Mouse (Mus musculus) regulatory T cell (primary cell): ENCODE results near the gene Cnnm2.

Experiments
- in situ Hi-C: fragments of 300-600 bp; cut with MboI, MseI; formaldehyde crosslinking; loops from one replicate; pipeline ENCODE4 v1.15.1; 2025; ENCODE audit warnings: high pct_unique_total_duplicates

Gene Cnnm2

GRCm38 (mm10) chr19:46843030-46843429 lies 81.6 kb downstream of the Cnnm2 start:
- in situ Hi-C loops: loop anchor here (10.0 kb wide), 1 partner anchor 728 kb away; no protein-coding TSS in a partner anchor

- in situ Hi-C loops: loop anchor here (5.0 to 10.0 kb wide), 2 partner anchors 179 to 731 kb away; no protein-coding TSS in a partner anchor
These were observed 84.7 kb downstream of the Cnnm2 start for GRCm38 (mm10) chr19:46846056-46846455.

- in situ Hi-C loops: loop anchor here (5.0 to 10.0 kb wide), 2 partner anchors 179 to 732 kb away; no protein-coding TSS in a partner anchor
These were observed 85.1 kb downstream of the Cnnm2 start for GRCm38 (mm10) chr19:46846459-46846858.

- in situ Hi-C loops: loop anchor here (5.0 to 10.0 kb wide), 2 partner anchors 181 to 734 kb away; no protein-coding TSS in a partner anchor
These were observed 87.2 kb downstream of the Cnnm2 start for GRCm38 (mm10) chr19:46848381-46849268.

- in situ Hi-C loops: loop anchor here (5.0 to 10.0 kb wide), 2 partner anchors 182 to 735 kb away; no protein-coding TSS in a partner anchor
These were observed 88.1 kb downstream of the Cnnm2 start for GRCm38 (mm10) chr19:46849443-46849997.

GRCm38 (mm10) chr19:46856232-46856631 lies 94.8 kb downstream of the Cnnm2 start:
- in situ Hi-C loops: no loop called here

- in situ Hi-C loops: no loop called here
These were observed 95.4 kb downstream of the Cnnm2 start for GRCm38 (mm10) chr19:46856780-46857179.

GRCm38 (mm10) chr19:46857277-46857989 lies 96.0 kb downstream of the Cnnm2 start:
- in situ Hi-C loops: no loop called here

- in situ Hi-C loops: no loop called here
These were observed 96.8 kb downstream of the Cnnm2 start for GRCm38 (mm10) chr19:46858200-46858599.

GRCm38 (mm10) chr19:46862556-46862955 lies 101.2 kb downstream of the Cnnm2 start:
- in situ Hi-C loops: no loop called here

- in situ Hi-C loops: no loop called here
These were observed 102.0 kb downstream of the Cnnm2 start for GRCm38 (mm10) chr19:46863236-46863927.

- in situ Hi-C loops: no loop called here
These were observed 102.7 kb downstream of the Cnnm2 start for GRCm38 (mm10) chr19:46864079-46864478.

- in situ Hi-C loops: loop anchor here (5.0 kb wide), 1 partner anchor 103 kb away; the partner anchor contains the start of gene Cnnm2
These were observed 103.4 kb downstream of the Cnnm2 start for GRCm38 (mm10) chr19:46864731-46865331.

GRCm38 (mm10) chr19:46865381-46865780 lies 104.0 kb downstream of the Cnnm2 start:
- in situ Hi-C loops: loop anchor here (5.0 kb wide), 1 partner anchor 103 kb away; the partner anchor contains the start of gene Cnnm2

GRCm38 (mm10) chr19:46869049-46869448 lies 107.7 kb downstream of the Cnnm2 start:
- in situ Hi-C loops: loop anchor here (5.0 kb wide), 1 partner anchor 107 kb away; the partner anchor contains the start of gene Cnnm2

GRCm38 (mm10) chr19:46869526-46869925 lies 108.1 kb downstream of the Cnnm2 start:
- in situ Hi-C loops: loop anchor here (5.0 kb wide), 1 partner anchor 107 kb away; the partner anchor contains the start of gene Cnnm2

GRCm38 (mm10) chr19:46871096-46871495 lies 109.7 kb downstream of the Cnnm2 start:
- in situ Hi-C loops: no loop called here

GRCm38 (mm10) chr19:46871651-46872050 lies 110.3 kb downstream of the Cnnm2 start:
- in situ Hi-C loops: no loop called here

- in situ Hi-C loops: no loop called here
These were observed 112.5 kb downstream of the Cnnm2 start for GRCm38 (mm10) chr19:46873924-46874323.

- in situ Hi-C loops: loop anchor here (5.0 kb wide), 1 partner anchor 82 kb away; no protein-coding TSS in a partner anchor
These were observed 114.4 kb downstream of the Cnnm2 start for GRCm38 (mm10) chr19:46875790-46876189.
